Mouse (Mus musculus) intestine, postnatal 0 days (tissue): ENCODE results near the gene Wfikkn2. TPM values are rescaled to one million over a fixed set of nuclear protein-coding genes. Genes with fewer than 3 reads are reported as not detected.
A peak's percentile ranks its signal among the peaks of the same experiment; 100 is the strongest.

Source experiments
- ATAC-seq: fragments of 200-750 bp; cut with Nextera tagmentation; 2 replicates; pipeline ENCODE4 v1.8.0; 2017; ENCODE audit warnings: mild to moderate bottlenecking, moderate TSS enrichment, moderate library complexity
- H3K27ac ChIP-seq: fragments of 300-500 bp; sonication (generic); 2 replicates; pipeline ENCODE4 v1.5.1; 2014; ENCODE audit warnings: mild to moderate bottlenecking, low read depth, low read length, moderate library complexity
- H3K27me3 ChIP-seq: fragments of 300-500 bp; sonication (generic); replicated peaks from 2 replicates; pipeline ENCODE4 v1.6.1; 2014; ENCODE audit warnings: low read length, mixed read lengths; ENCODE audit not compliant: control insufficient read depth, insufficient read depth
- H3K36me3 ChIP-seq: fragments of 300-500 bp; sonication (generic); 2 replicates; pipeline ENCODE4 v1.6.1; 2014; ENCODE audit warnings: mild to moderate bottlenecking, moderate library complexity; ENCODE audit not compliant: control insufficient read depth, insufficient read depth
- H3K4me1 ChIP-seq: fragments of 300-500 bp; sonication (generic); replicated peaks from 2 replicates; pipeline ENCODE4 v1.6.1; 2014; ENCODE audit warnings: antibody characterized with exemption, low read length, mixed read lengths; ENCODE audit not compliant: control insufficient read depth, insufficient read depth
- H3K4me2 ChIP-seq: fragments of 300-500 bp; sonication (generic); replicated peaks from 2 replicates; pipeline ENCODE4 v1.6.1; 2014; ENCODE audit warnings: low read depth, mild to moderate bottlenecking, moderate library complexity
- H3K4me3 ChIP-seq: fragments of 300-500 bp; sonication (generic); 2 replicates; pipeline ENCODE4 v1.5.1; 2014; ENCODE audit warnings: low read depth, low read length
- H3K9ac ChIP-seq: fragments of 300-500 bp; sonication (generic); 2 replicates; pipeline ENCODE4 v1.6.1; 2014; ENCODE audit warnings: mild to moderate bottlenecking, low read depth, low read length
- H3K9me3 ChIP-seq: fragments of 300-500 bp; sonication (generic); 2 replicates; pipeline ENCODE4 v1.6.1; 2016; ENCODE audit warnings: mixed run types; ENCODE audit not compliant: control insufficient read depth
- CTCF ChIP-seq: sonication (generic); IDR thresholded peaks from 2 replicates; pipeline ENCODE4 v1.5.1; 2016; ENCODE audit warnings: low read depth, mild to moderate bottlenecking, control low read depth, antibody characterized with exemption, moderate library complexity
- WGBS: fragments of 180-500 bp; shearing (Covaris S2); extraction: QIAGEN DNeasy Blood & Tissue Kit; methylation state at CpG from one replicate; pipeline ENCODE4 v1.1.7; 2014; 5-methylcytosine and 5-hydroxymethylcytosine counted together
- polyA plus RNA-seq: library from polyadenylated mRNA; unstranded; fragments of >200 nt; fragmentation: Nextera tagmentation; extraction: Ambion mirVana; gene quantifications from 2 replicates; pipeline ENCODE4 v1.2.1, GENCODE M21; 2015

Wfikkn2 gene
- polyA plus RNA-seq, 1 experiment from 2014 or later = 0.66 TPM

- no peak overlapping the region for H3K27ac ChIP-seq
- ATAC-seq = peak; percentile 61
- no peaks in the 10 kb centered on the region for H3K36me3 ChIP-seq
- no peak overlapping the region for H3K4me2 ChIP-seq
- no peak overlapping the region for H3K4me3 ChIP-seq
- TF ChIP-seq CTCF = no peak
- H3K9ac ChIP-seq = no peak overlapping the region
- no peaks in the 10 kb centered on the region for H3K9me3 ChIP-seq
- 40% methylated on average over 2 of the region's 2 CpGs for WGBS
- H3K27me3 ChIP-seq = no peaks in the 10 kb centered on the region
- H3K4me1 ChIP-seq = peaks cover 3% of the 10 kb centered on the region; the same call in 1 of the 2 replicates
Measured at GRCm38 (mm10) chr11:94193109-94193508, 52.7 kb downstream of the Wfikkn2 start.

DNA sequence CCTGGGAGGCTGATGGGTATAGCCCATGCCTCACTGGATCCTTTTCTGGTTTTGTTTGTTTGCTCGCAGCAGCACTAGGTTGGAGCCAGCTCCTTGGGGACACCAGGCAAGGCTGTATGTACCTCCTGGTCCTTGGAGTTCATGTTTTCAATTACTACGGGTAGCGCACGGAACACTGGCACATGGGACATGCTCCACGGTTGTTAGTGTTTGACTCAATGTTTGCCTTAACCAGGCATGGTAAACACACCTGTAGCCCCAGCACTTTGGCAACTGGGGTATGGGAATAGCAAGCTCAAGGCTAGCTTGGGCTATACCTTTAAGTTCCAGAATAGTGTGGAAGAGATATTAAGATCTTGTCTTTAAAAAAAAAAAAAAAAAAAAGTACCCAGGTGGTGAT, 55.1 kb downstream of the Wfikkn2 start:
- TF ChIP-seq CTCF = no peak
- no peak overlapping the region for H3K4me3 ChIP-seq
- no peaks in the 10 kb centered on the region for H3K9me3 ChIP-seq

DNA sequence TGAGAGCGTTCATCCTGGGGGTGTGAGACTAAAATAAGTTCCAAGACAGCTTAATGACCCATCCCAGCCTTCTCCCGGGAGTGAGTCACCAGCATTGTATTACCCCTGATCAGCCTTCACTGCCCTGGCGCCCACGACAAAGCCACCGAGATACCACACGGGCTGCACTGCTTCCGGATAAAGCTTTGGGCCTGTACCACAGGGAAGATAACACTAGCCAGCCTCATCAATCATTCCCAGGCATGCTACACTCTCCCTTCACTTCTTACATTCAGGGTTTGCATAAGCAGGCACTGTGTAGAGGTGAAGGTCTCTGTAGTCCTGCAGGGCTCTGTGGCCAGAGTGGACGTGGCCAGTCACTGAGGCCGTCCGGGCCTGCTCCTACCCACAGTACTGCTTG, 56.2 kb downstream of the Wfikkn2 start:
- WGBS = 36% methylated on average over 10 of the region's 10 CpGs
- Histone ChIP-seq H3K27me3 (no peaks in the 10 kb centered on the region), H3K27ac (no peak overlapping the region), H3K4me2 (no peak overlapping the region), H3K9ac (no peak overlapping the region), H3K4me3 (no peak overlapping the region), H3K36me3 (no peaks in the 10 kb centered on the region), H3K9me3 (no peaks in the 10 kb centered on the region), H3K4me1 (no peaks in the 10 kb centered on the region)
- no peak for TF ChIP-seq CTCF
- no peak for ATAC-seq

More for the DNA sequence above, 55.1 kb downstream of the Wfikkn2 start:
- 91% methylated on average over 5 of the region's 5 CpGs for WGBS
- Histone ChIP-seq H3K9ac (no peak overlapping the region), H3K27ac (no peak overlapping the region), H3K36me3 (no peaks in the 10 kb centered on the region), H3K27me3 (no peaks in the 10 kb centered on the region), H3K4me2 (no peak overlapping the region), H3K4me1 (no peaks in the 10 kb centered on the region)
- ATAC-seq = no peak

Other genes with a start within 250 kb of the Wfikkn2 start
- gene Spag9, start 249.9 kb downstream of the Wfikkn2 start, polyA plus RNA-seq = 64.1 and 72.3 TPM in 2 replicates
- gene Tob1, start 34.6 kb downstream of the Wfikkn2 start, polyA plus RNA-seq = 69.4 and 71.8 TPM in 2 replicates
- gene Gm21885, start 35.9 kb upstream of the Wfikkn2 start, polyA plus RNA-seq = 92.5 and 139 TPM in 2 replicates
- 52.4 and 60.1 TPM in 2 replicates for gene Luc7l3, start 76.0 kb upstream of the Wfikkn2 start, polyA plus RNA-seq
- 18.0 and 19.6 TPM in 2 replicates for gene Ankrd40, start 82.0 kb upstream of the Wfikkn2 start, polyA plus RNA-seq
- gene Abcc3, start 147.0 kb upstream of the Wfikkn2 start, polyA plus RNA-seq = 3.2 and 3.9 TPM in 2 replicates
- gene Cacna1g, start 228.2 kb upstream of the Wfikkn2 start, polyA plus RNA-seq = 1.2 and 1.4 TPM in 2 replicates
- not detected in 2 replicates for gene Spata20, start 240.2 kb upstream of the Wfikkn2 start, polyA plus RNA-seq